Mouse (Mus musculus) stomach, postnatal 0 days (tissue): ENCODE results near the gene Sh3pxd2b. TPM values are rescaled to one million over a fixed set of nuclear protein-coding genes. Genes with fewer than 3 reads are reported as not detected.
A peak's percentile ranks its signal among the peaks of the same experiment; 100 is the strongest.

Source experiments
- ATAC-seq: fragments of 200-750 bp; cut with Nextera tagmentation; 2 replicates; pipeline ENCODE4 v1.8.0; 2017; ENCODE audit not compliant: low FRiP score, low TSS enrichment
- DNase-seq: peaks from one replicate; pipeline ENCODE4 v3.0.0-alpha.2; 2016; ENCODE audit warnings: low spot score
- H3K27ac ChIP-seq: fragments of 300-500 bp; sonication (generic); replicated peaks from 2 replicates; pipeline ENCODE4 v1.5.1; 2014; ENCODE audit warnings: mild to moderate bottlenecking, control low read depth
- H3K27me3 ChIP-seq: fragments of 300-500 bp; sonication (generic); 2 replicates; pipeline ENCODE4 v1.6.1; 2014; ENCODE audit warnings: low read length; ENCODE audit not compliant: control insufficient read depth, insufficient read depth
- H3K36me3 ChIP-seq: fragments of 300-500 bp; sonication (generic); 2 replicates; pipeline ENCODE4 v1.6.1; 2014; ENCODE audit warnings: low read length, mixed read lengths; ENCODE audit not compliant: control insufficient read depth, insufficient read depth
- H3K4me1 ChIP-seq: fragments of 300-500 bp; sonication (generic); replicated peaks from 2 replicates; pipeline ENCODE4 v1.6.1; 2014; ENCODE audit warnings: antibody characterized with exemption; ENCODE audit not compliant: control insufficient read depth, insufficient read depth
- H3K4me2 ChIP-seq: fragments of 300-500 bp; sonication (generic); replicated peaks from 2 replicates; pipeline ENCODE4 v1.6.1; 2014; ENCODE audit warnings: low read depth, mild to moderate bottlenecking, control low read depth, moderate library complexity
- H3K4me3 ChIP-seq: fragments of 300-500 bp; sonication (generic); 2 replicates; pipeline ENCODE4 v1.5.1; 2014; ENCODE audit warnings: low read depth, low read length, control low read depth
- H3K9ac ChIP-seq: fragments of 300-500 bp; sonication (generic); 2 replicates; pipeline ENCODE4 v1.6.1; 2014; ENCODE audit warnings: mild to moderate bottlenecking, low read length, control low read depth, mixed read lengths
- H3K9me3 ChIP-seq: fragments of 300-500 bp; sonication (generic); 2 replicates; pipeline ENCODE4 v1.6.1; 2016; ENCODE audit warnings: low read length; ENCODE audit not compliant: control insufficient read depth
- CTCF ChIP-seq: IDR thresholded peaks from 2 replicates; pipeline ENCODE4 v1.5.1; 2016; ENCODE audit warnings: antibody characterized with exemption, low read depth, mild to moderate bottlenecking, moderate library complexity
- EP300 ChIP-seq: optimal IDR thresholded peaks from 2 replicates; pipeline ENCODE3; 2016; ENCODE audit warnings: antibody characterized with exemption
- WGBS: fragments of 180-500 bp; shearing (Covaris S2); extraction: QIAGEN DNeasy Blood & Tissue Kit; methylation state at CpG from one replicate; pipeline ENCODE4 v1.1.7; 2014; 5-methylcytosine and 5-hydroxymethylcytosine counted together
- polyA plus RNA-seq: library from polyadenylated mRNA; unstranded; fragments of >200 nt; fragmentation: Nextera tagmentation; extraction: Ambion mirVana; gene quantifications from 2 replicates; pipeline ENCODE4 v1.2.1, GENCODE M21; 2015

The Sh3pxd2b gene
- polyA plus RNA-seq, 1 experiment from 2014 or later, result 5.0 TPM

GRCm38 (mm10) chr11:32355377-32355776, 7.8 kb downstream of the Sh3pxd2b start:
- ATAC-seq (no peak), DNase-seq (no peak)
- Histone ChIP-seq H3K4me2 (no peak overlapping the region), H3K4me3 (no peak overlapping the region), H3K9ac (no peak overlapping the region), H3K27me3 (no peaks in the 10 kb centered on the region), H3K4me1 (peaks cover 6% of the 10 kb centered on the region), H3K9me3 (no peaks in the 10 kb centered on the region), H3K27ac (no peak overlapping the region), H3K36me3 (peaks cover 6% of the 10 kb centered on the region; the same call in 1 of the 2 replicates)
- 56% methylated on average over 1 of the region's 1 CpGs for WGBS
- TF ChIP-seq EP300, result no peak

GRCm38 (mm10) chr11:32357686-32358085, 10.1 kb downstream of the Sh3pxd2b start:
- TF ChIP-seq EP300 (no peak), CTCF (peak; percentile 32; the same call in 1 of the 2 replicates)
- Histone ChIP-seq H3K27ac (peak overlapping the region; percentile 63), H3K9me3 (no peaks in the 10 kb centered on the region), H3K4me2 (no peak overlapping the region), H3K4me1 (peaks cover 6% of the 10 kb centered on the region), H3K27me3 (no peaks in the 10 kb centered on the region), H3K9ac (no peak overlapping the region), H3K36me3 (peaks cover 2% of the 10 kb centered on the region; the same call in 1 of the 2 replicates), H3K4me3 (no peak overlapping the region)
- DNase-seq (peak; percentile 45), ATAC-seq (peak; percentile 59)
- WGBS, result 40% methylated on average over 9 of the region's 9 CpGs

GRCm38 (mm10) chr11:32358399-32358798, 10.8 kb downstream of the Sh3pxd2b start:
- no peak for DNase-seq
- Histone ChIP-seq H3K27me3 (no peaks in the 10 kb centered on the region), H3K27ac (no peak overlapping the region), H3K4me1 (peaks cover 6% of the 10 kb centered on the region), H3K36me3 (peaks cover 2% of the 10 kb centered on the region; the same call in 1 of the 2 replicates), H3K4me2 (no peak overlapping the region), H3K9me3 (no peaks in the 10 kb centered on the region), H3K9ac (no peak overlapping the region), H3K4me3 (no peak overlapping the region)
- 39% methylated on average over 6 of the region's 6 CpGs for WGBS
- peak; percentile 49; the same call in 1 of the 2 replicates for ATAC-seq
- no peak for TF ChIP-seq CTCF
- no peak for TF ChIP-seq EP300

GRCm38 (mm10) chr11:32359566-32359965, 11.9 kb downstream of the Sh3pxd2b start:
- H3K4me2 ChIP-seq, result no peak overlapping the region
- peaks cover 10% of the 10 kb centered on the region for H3K4me1 ChIP-seq
- WGBS, result 65% methylated on average over 4 of the region's 4 CpGs
- no peak for DNase-seq
- no peaks in the 10 kb centered on the region for H3K27me3 ChIP-seq
- no peaks in the 10 kb centered on the region; the same call in 1 of the 2 replicates for H3K36me3 ChIP-seq
- TF ChIP-seq EP300 (no peak), CTCF (no peak)
- no peak for ATAC-seq
- no peak overlapping the region for H3K27ac ChIP-seq
- H3K9ac ChIP-seq, result no peak overlapping the region
- H3K9me3 ChIP-seq, result no peaks in the 10 kb centered on the region
- no peak overlapping the region for H3K4me3 ChIP-seq

GRCm38 (mm10) chr11:32361774-32362173, 14.2 kb downstream of the Sh3pxd2b start:
- Histone ChIP-seq H3K4me2 (no peak overlapping the region), H3K9ac (no peak overlapping the region), H3K9me3 (no peaks in the 10 kb centered on the region), H3K36me3 (no peaks in the 10 kb centered on the region; the same call in 1 of the 2 replicates), H3K4me1 (peaks cover 18% of the 10 kb centered on the region), H3K4me3 (no peak overlapping the region), H3K27me3 (no peaks in the 10 kb centered on the region), H3K27ac (no peak overlapping the region)
- ATAC-seq, result no peak
- WGBS, result 95% methylated on average over 9 of the region's 9 CpGs
- no peak for DNase-seq
- TF ChIP-seq EP300 (no peak), CTCF (no peak)

- H3K9ac ChIP-seq, result no peak overlapping the region
- 60% methylated on average over 3 of the region's 3 CpGs for WGBS
- peak overlapping the region; percentile 18; the same call in 1 of the 2 replicates for H3K27ac ChIP-seq
- H3K4me1 ChIP-seq, result peaks cover 17% of the 10 kb centered on the region; the same call in 1 of the 2 replicates
- no peaks in the 10 kb centered on the region for H3K27me3 ChIP-seq
- ATAC-seq, result no peak
- H3K9me3 ChIP-seq, result no peaks in the 10 kb centered on the region
- H3K4me2 ChIP-seq, result no peak overlapping the region
- TF ChIP-seq CTCF (no peak), EP300 (no peak)
- H3K4me3 ChIP-seq, result no peak overlapping the region
- H3K36me3 ChIP-seq, result no peaks in the 10 kb centered on the region
- DNase-seq, result no peak
These were observed 15.6 kb downstream of the Sh3pxd2b start for GRCm38 (mm10) chr11:32363188-32363587.
